Mouse (Mus musculus): ENCODE data around the gene Ciart.
A peak's percentile ranks its signal among the peaks of the same experiment; 100 is the strongest.
"Not testable (repeated sequence)": the region's sequence is repeated elsewhere in the genome, so short reads cannot be mapped to it uniquely, and the experiment has no call there.

Ciart gene

GRCm38 (mm10) chr3:95881979-95882815 is at the start of gene Ciart:
Ciart (minus strand) TSS chr3:95882251.
- DNase-seq: peak; percentile 98

GRCm38 (mm10) chr3:95931471-95931870 is 49.4 kb upstream of the Ciart start:
- DNase-seq: no peak

GRCm38 (mm10) chr3:95930471-95930789 is 48.4 kb upstream of the Ciart start:
- DNase-seq: no peak

- peak; percentile 42 for DNase-seq
These were observed 47.8 kb upstream of the Ciart start for GRCm38 (mm10) chr3:95929581-95930470.

GRCm38 (mm10) chr3:95928658-95929503 is 46.8 kb upstream of the Ciart start, which contains the start of gene Anp32e:
Anp32e (plus strand) TSS chr3:95929246.
- peak; percentile 98 for DNase-seq

- DNase-seq: no peak
These were observed 46.2 kb upstream of the Ciart start for GRCm38 (mm10) chr3:95928261-95928657.

- no peak for DNase-seq
These were observed 43.0 kb upstream of the Ciart start for GRCm38 (mm10) chr3:95925087-95925486.

- no peak for DNase-seq
These were observed 42.1 kb upstream of the Ciart start for GRCm38 (mm10) chr3:95924185-95924584.

GRCm38 (mm10) chr3:95923429-95923828 is 41.4 kb upstream of the Ciart start:
- not testable (repeated sequence) for DNase-seq

- not testable (repeated sequence) for DNase-seq
These were observed 38.5 kb upstream of the Ciart start for GRCm38 (mm10) chr3:95920532-95920931.

GRCm38 (mm10) chr3:95916760-95917159 is 34.7 kb upstream of the Ciart start:
- DNase-seq: no peak

- no peak for DNase-seq
These were observed 32.7 kb upstream of the Ciart start for GRCm38 (mm10) chr3:95914706-95915105.

GRCm38 (mm10) chr3:95907613-95908012 is 25.6 kb upstream of the Ciart start:
- DNase-seq: no peak

GRCm38 (mm10) chr3:95906860-95907259 is 24.8 kb upstream of the Ciart start:
- peak; percentile 73 for DNase-seq

- peak; percentile 79 for DNase-seq
These were observed 24.0 kb upstream of the Ciart start for GRCm38 (mm10) chr3:95905940-95906492.

- DNase-seq: peak; percentile 82
These were observed 23.3 kb upstream of the Ciart start for GRCm38 (mm10) chr3:95905146-95905939.

GRCm38 (mm10) chr3:95904568-95904967 is 22.5 kb upstream of the Ciart start, which contains the start of gene Car14:
Car14 (minus strand) TSS chr3:95904691.
- peak; percentile 15 for DNase-seq

GRCm38 (mm10) chr3:95903753-95904502 is 21.9 kb upstream of the Ciart start:
- no peak for DNase-seq

- no peak for DNase-seq
These were observed 20.6 kb upstream of the Ciart start for GRCm38 (mm10) chr3:95902643-95903042.

- DNase-seq: no peak
These were observed 20.2 kb upstream of the Ciart start for GRCm38 (mm10) chr3:95902373-95902625.
